Mouse (Mus musculus) limb, embryonic 15.5 days (tissue): ENCODE measurements around the gene Gm21750. TPM values are rescaled to one million over a fixed set of nuclear protein-coding genes. Genes with fewer than 3 reads are reported as not detected.
"Not testable (repeated sequence)": the region's sequence is repeated elsewhere in the genome, so short reads cannot be mapped to it uniquely, and the experiment has no call there.

Experiments
- ATAC-seq: fragments of 200-750 bp; cut with Nextera tagmentation; 2 replicates; pipeline ENCODE4 v1.8.0; 2017; ENCODE audit warnings: low read depth, moderate TSS enrichment; ENCODE audit not compliant: insufficient number of reproducible peaks, low FRiP score, low TSS enrichment
- H3K27ac ChIP-seq: fragments of 300-500 bp; sonication (generic); 2 replicates; pipeline ENCODE4 v1.5.1; 2015; ENCODE audit warnings: moderate library complexity, mild to moderate bottlenecking, inconsistent platforms
- H3K27me3 ChIP-seq: fragments of 300-500 bp; sonication (generic); 2 replicates; pipeline ENCODE4 v1.6.1; 2015; ENCODE audit warnings: inconsistent platforms
- H3K36me3 ChIP-seq: fragments of 300-500 bp; sonication (generic); 2 replicates; pipeline ENCODE4 v1.6.1; 2015; ENCODE audit warnings: inconsistent platforms
- H3K4me1 ChIP-seq: fragments of 300-500 bp; sonication (generic); 2 replicates; pipeline ENCODE4 v1.6.1; 2015; ENCODE audit warnings: inconsistent platforms
- H3K4me2 ChIP-seq: fragments of 300-500 bp; sonication (generic); 2 replicates; pipeline ENCODE4 v1.6.1; 2015; ENCODE audit warnings: mild to moderate bottlenecking, inconsistent platforms
- H3K4me3 ChIP-seq: fragments of 300-500 bp; sonication (generic); 2 replicates; pipeline ENCODE4 v1.5.1; 2015; ENCODE audit warnings: mild to moderate bottlenecking, inconsistent platforms
- H3K9ac ChIP-seq: fragments of 300-500 bp; sonication (generic); 2 replicates; pipeline ENCODE4 v1.6.1; 2015; ENCODE audit warnings: inconsistent platforms
- H3K9me3 ChIP-seq: fragments of 300-500 bp; sonication (generic); 2 replicates; pipeline ENCODE4 v1.6.1; 2016; ENCODE audit warnings: inconsistent platforms
- WGBS: fragments of 180-500 bp; shearing (Covaris S2); methylation state at CpG from one replicate; pipeline ENCODE4 v1.1.7; 2015; 5-methylcytosine and 5-hydroxymethylcytosine counted together
- polyA plus RNA-seq: library from polyadenylated mRNA; unstranded; fragments of >200 nt; fragmentation: Nextera tagmentation; extraction: Ambion mirVana; gene quantifications from 2 replicates; pipeline ENCODE4 v1.2.1, GENCODE M21; 2015

Gm21750 gene
- not detected in 2 replicates for polyA plus RNA-seq

- not testable (repeated sequence) for H3K27ac ChIP-seq, H3K4me2 ChIP-seq, H3K9ac ChIP-seq, H3K36me3 ChIP-seq, H3K4me3 ChIP-seq, H3K9me3 ChIP-seq, H3K4me1 ChIP-seq, H3K27me3 ChIP-seq, ATAC-seq
- 85% methylated on average over 3 of the region's 3 CpGs for WGBS
Measured at GRCm38 (mm10) chr14:73660925-73661324, at the start of gene Gm21750. Gm21750 (plus strand) TSS chr14:73661225.

GRCm38 (mm10) chr14:73614961-73615360 is 46.1 kb upstream of the Gm21750 start:
- H3K9ac ChIP-seq, H3K4me2 ChIP-seq, H3K9me3 ChIP-seq, ATAC-seq, H3K27me3 ChIP-seq, H3K36me3 ChIP-seq, H3K27ac ChIP-seq, H3K4me3 ChIP-seq, H3K4me1 ChIP-seq: not testable (repeated sequence)
- 72% methylated on average over 1 of the region's 1 CpGs for WGBS

GRCm38 (mm10) chr14:73620880-73621279 is 40.1 kb upstream of the Gm21750 start:
- H3K27me3 ChIP-seq, result no peaks in the 10 kb centered on the region
- H3K4me3 ChIP-seq, result no peak overlapping the region
- 75% methylated on average over 3 of the region's 3 CpGs for WGBS
- ATAC-seq, result no peak
- H3K9me3 ChIP-seq, result no peaks in the 10 kb centered on the region; the same call in 1 of the 2 replicates
- no peak overlapping the region for H3K9ac ChIP-seq
- H3K4me1 ChIP-seq, result no peaks in the 10 kb centered on the region
- H3K36me3 ChIP-seq, result no peaks in the 10 kb centered on the region
- no peak overlapping the region for H3K27ac ChIP-seq
- H3K4me2 ChIP-seq, result no peak overlapping the region

GRCm38 (mm10) chr14:73622988-73623387 is 38.0 kb upstream of the Gm21750 start:
- Histone ChIP-seq H3K4me2 (no peak overlapping the region), H3K4me1 (no peaks in the 10 kb centered on the region), H3K9ac (no peak overlapping the region), H3K9me3 (no peaks in the 10 kb centered on the region; the same call in 1 of the 2 replicates), H3K4me3 (no peak overlapping the region), H3K27me3 (no peaks in the 10 kb centered on the region), H3K36me3 (no peaks in the 10 kb centered on the region), H3K27ac (no peak overlapping the region)
- WGBS, result 89% methylated on average over 1 of the region's 1 CpGs
- ATAC-seq, result no peak

GRCm38 (mm10) chr14:73625469-73625868 is 35.6 kb upstream of the Gm21750 start:
- no peak for ATAC-seq
- H3K9me3 ChIP-seq, result no peaks in the 10 kb centered on the region; the same call in 1 of the 2 replicates
- no peak overlapping the region for H3K4me3 ChIP-seq
- H3K36me3 ChIP-seq, result no peaks in the 10 kb centered on the region
- WGBS, result 63% methylated on average over 3 of the region's 3 CpGs
- no peaks in the 10 kb centered on the region for H3K27me3 ChIP-seq
- H3K4me1 ChIP-seq, result no peaks in the 10 kb centered on the region
- no peak overlapping the region for H3K4me2 ChIP-seq
- no peak overlapping the region for H3K9ac ChIP-seq
- H3K27ac ChIP-seq, result no peak overlapping the region

- 88% methylated on average over 4 of the region's 4 CpGs for WGBS
- ATAC-seq, result no peak
- H3K4me2 ChIP-seq, result no peak overlapping the region
Measured at GRCm38 (mm10) chr14:73631511-73631910, 29.5 kb upstream of the Gm21750 start.

GRCm38 (mm10) chr14:73632648-73633263 is 28.3 kb upstream of the Gm21750 start:
- H3K27me3 ChIP-seq, result no peaks in the 10 kb centered on the region
- no peak overlapping the region for H3K4me3 ChIP-seq
- H3K36me3 ChIP-seq, result no peaks in the 10 kb centered on the region
- no peak overlapping the region for H3K9ac ChIP-seq
- no peak overlapping the region for H3K4me2 ChIP-seq
- H3K27ac ChIP-seq, result no peak overlapping the region
- no peaks in the 10 kb centered on the region for H3K4me1 ChIP-seq
- ATAC-seq, result no peak
- 76% methylated on average over 9 of the region's 9 CpGs for WGBS
- no peaks in the 10 kb centered on the region for H3K9me3 ChIP-seq

More at GRCm38 (mm10) chr14:73631511-73631910, 29.5 kb upstream of the Gm21750 start:
- Histone ChIP-seq H3K4me1 (no peaks in the 10 kb centered on the region), H3K9me3 (no peaks in the 10 kb centered on the region), H3K36me3 (no peaks in the 10 kb centered on the region), H3K27me3 (no peaks in the 10 kb centered on the region), H3K4me3 (no peak overlapping the region), H3K27ac (no peak overlapping the region), H3K9ac (no peak overlapping the region)

GRCm38 (mm10) chr14:73634356-73634755 is 26.7 kb upstream of the Gm21750 start:
- H3K27ac ChIP-seq, result no peak overlapping the region
- no peaks in the 10 kb centered on the region for H3K4me1 ChIP-seq
- 85% methylated on average over 3 of the region's 3 CpGs for WGBS
- no peak overlapping the region for H3K4me3 ChIP-seq
- H3K36me3 ChIP-seq, result no peaks in the 10 kb centered on the region
- H3K9ac ChIP-seq, result no peak overlapping the region
- no peaks in the 10 kb centered on the region for H3K9me3 ChIP-seq
- no peaks in the 10 kb centered on the region for H3K27me3 ChIP-seq
- ATAC-seq, result no peak
- no peak overlapping the region for H3K4me2 ChIP-seq

- H3K9ac ChIP-seq, result no peak overlapping the region
- no peak overlapping the region for H3K4me3 ChIP-seq
- H3K9me3 ChIP-seq, result no peaks in the 10 kb centered on the region
- H3K4me1 ChIP-seq, result no peaks in the 10 kb centered on the region
- H3K27me3 ChIP-seq, result no peaks in the 10 kb centered on the region
- no peaks in the 10 kb centered on the region for H3K36me3 ChIP-seq
- H3K4me2 ChIP-seq, result no peak overlapping the region
- H3K27ac ChIP-seq, result no peak overlapping the region
- no peak for ATAC-seq
Measured at GRCm38 (mm10) chr14:73637460-73637859, 23.6 kb upstream of the Gm21750 start.

DNA sequence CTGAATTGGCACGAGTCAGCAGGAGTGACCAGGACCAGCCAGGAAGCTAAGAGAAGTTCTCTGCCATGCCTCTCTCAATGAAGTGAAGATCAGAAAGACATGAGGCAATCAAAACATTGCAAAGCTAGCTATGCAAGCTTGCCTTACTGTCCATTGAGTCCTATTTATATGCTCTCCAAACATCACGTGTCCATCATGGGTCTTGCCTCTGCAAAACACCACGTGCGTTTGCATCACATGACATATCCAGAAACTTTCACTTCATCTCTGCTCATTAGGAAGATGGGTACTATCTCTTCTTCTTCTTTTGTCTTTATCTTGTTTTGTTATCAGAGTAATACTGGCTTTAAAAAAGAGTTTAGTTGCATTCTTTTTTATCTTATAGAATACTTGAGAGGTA is 10.8 kb upstream of the Gm21750 start:
- Histone ChIP-seq H3K27me3 (no peaks in the 10 kb centered on the region), H3K9ac (no peak overlapping the region), H3K4me3 (no peak overlapping the region), H3K27ac (no peak overlapping the region), H3K4me2 (no peak overlapping the region), H3K36me3 (no peaks in the 10 kb centered on the region), H3K9me3 (no peaks in the 10 kb centered on the region), H3K4me1 (no peaks in the 10 kb centered on the region)
- no peak for ATAC-seq
- 83% methylated on average over 4 of the region's 4 CpGs for WGBS

GRCm38 (mm10) chr14:73670091-73670490 is 9.1 kb downstream of the Gm21750 start:
- ATAC-seq, result no peak

DNA sequence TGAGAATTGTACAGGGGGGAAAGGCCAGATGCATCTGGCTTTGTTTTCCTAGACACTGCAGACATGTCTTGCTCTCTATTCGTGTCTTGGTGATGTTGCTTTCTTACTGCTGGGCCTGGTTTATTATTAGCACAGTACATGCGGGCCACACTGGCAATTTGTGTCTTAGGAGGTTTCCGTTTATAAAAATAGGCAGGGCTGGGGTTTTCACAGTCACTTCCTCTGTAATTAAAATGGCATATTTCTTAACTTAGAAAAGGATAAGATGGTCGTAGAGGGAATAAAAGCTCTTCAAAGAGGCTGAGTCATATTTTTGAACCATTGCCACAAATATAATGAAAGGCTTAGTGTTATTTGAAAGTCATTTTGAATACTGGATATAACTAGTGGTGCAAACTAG is 26.7 kb downstream of the Gm21750 start:
- Histone ChIP-seq H3K4me1 (0 out of 2 replicates have a peak, but pooled peaks cover 2% of the 10 kb centered on the region), H3K4me2 (no peak overlapping the region), H3K27ac (no peak overlapping the region), H3K27me3 (no peaks in the 10 kb centered on the region), H3K9me3 (no peaks in the 10 kb centered on the region), H3K36me3 (no peaks in the 10 kb centered on the region), H3K4me3 (no peak overlapping the region), H3K9ac (no peak overlapping the region)
- WGBS, result 27% methylated on average over 4 of the region's 4 CpGs
- no peak for ATAC-seq

More at GRCm38 (mm10) chr14:73670091-73670490, 9.1 kb downstream of the Gm21750 start:
- Histone ChIP-seq H3K27ac (no peak overlapping the region), H3K4me2 (no peak overlapping the region), H3K4me3 (no peak overlapping the region), H3K4me1 (no peaks in the 10 kb centered on the region), H3K36me3 (no peaks in the 10 kb centered on the region), H3K27me3 (no peaks in the 10 kb centered on the region), H3K9ac (no peak overlapping the region), H3K9me3 (no peaks in the 10 kb centered on the region)
- WGBS, result 87% methylated on average over 2 of the region's 2 CpGs

DNA sequence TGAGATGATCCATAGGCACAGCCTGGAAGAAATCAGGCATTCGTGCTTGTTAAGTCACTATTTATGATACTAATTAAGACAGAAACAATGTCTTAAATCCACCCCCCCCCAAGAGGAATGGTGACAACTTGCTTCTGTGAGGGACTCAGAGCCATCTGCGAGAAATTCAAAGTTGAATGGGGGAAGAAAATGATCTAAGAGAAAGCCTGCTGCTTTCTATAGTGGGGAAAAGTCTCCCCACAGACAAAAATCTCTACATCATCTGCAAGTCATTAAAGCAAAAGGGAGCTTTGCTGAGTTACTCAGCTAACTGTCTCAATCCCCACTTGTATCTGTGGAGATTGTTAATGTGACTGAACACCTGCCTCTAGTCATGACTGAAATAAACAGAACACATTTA is 27.4 kb downstream of the Gm21750 start:
- WGBS, result 48% methylated on average over 2 of the region's 2 CpGs
- Histone ChIP-seq H3K27me3 (no peaks in the 10 kb centered on the region), H3K36me3 (no peaks in the 10 kb centered on the region), H3K4me2 (no peak overlapping the region), H3K9ac (no peak overlapping the region), H3K9me3 (no peaks in the 10 kb centered on the region), H3K4me1 (0 out of 2 replicates have a peak, but pooled peaks cover 2% of the 10 kb centered on the region), H3K27ac (peak overlapping the region; percentile 27; the same call in 1 of the 2 replicates), H3K4me3 (no peak overlapping the region)
- no peak for ATAC-seq
